ENCODE assay signal across 14 mouse cellular contexts in genomic region chr6:91056348-91056747, GRCm38 (mm10).
DNase-seq lines count a peak whose midpoint lies in the region.
"Had no signal": no experiment of that assay in that cellular context is flagged by ENCODE, and none has a peak within 500 bp of the region (broad histone marks: within the 10 kb centered on the region; RNA-seq: fewer than 3 reads in every experiment).

No protein-coding gene starts in this region.

- intact Hi-C loops in left cerebral cortex, postnatal 14 days (cut with DNase I), result loop anchor here (5.0 to 10.0 kb wide), 2 partner anchors 86 to 242 kb away; no protein-coding TSS in a partner anchor
- intact Hi-C loops in heart, postnatal 25 days (cut with DNase I), result no loop called here

- DNase-seq in frontal cortex, postnatal 36 days (ENCODE audit: low spot score in 2 of 2), result peak; percentile 34 to 58
- no peak for DNase-seq in frontal cortex, postnatal 10 days (ENCODE audit: low spot score in 2 of 2)
- DNase-seq in right cerebral cortex, postnatal 36 days (ENCODE audit: low spot score in 2 of 2), result peak; percentile 26 to 52
- DNase-seq in right cerebral cortex, postnatal 14 days, result no peak
- peak; percentile 17 to 48 for DNase-seq in left cerebral cortex, postnatal 14 days (ENCODE audit: low spot score in 2 of 2)
- DNase-seq in heart, postnatal 25 days (ENCODE audit: low spot score), result no peak
- no peak for DNase-seq in gastrocnemius, adult 8-10 months (ENCODE audit: low spot score in 2 of 2)
- DNase-seq: adrenal gland, postnatal 14 days; cerebellum, adult 18-20 months; cerebellum, adult 9-11 months; cerebellum, postnatal 36 days; gastrocnemius, postnatal 14 days; heart, adult 2 months; heart, postnatal 14 days had no signal

Comparison
In these comparisons a context has a peak if more than half of its experiments do, and no peak if none do; other contexts are left out.
1. DNase-seq: peak in frontal cortex, postnatal 36 days (2 of 2), right cerebral cortex, postnatal 36 days (2 of 2) and left cerebral cortex, postnatal 14 days (2 of 2); none in frontal cortex, postnatal 10 days (0 of 2), right cerebral cortex, postnatal 14 days (single experiment), heart, postnatal 25 days (single experiment) and gastrocnemius, adult 8-10 months (0 of 2).